Mouse (Mus musculus): ENCODE measurements around the gene Fam241b.

GRCm38 (mm10) chr10:62128316-62128951 lies 15.3 kb downstream of the Fam241b start:
- TF ChIP-seq GATA1 (IDR thresholded peaks at IDR 0.05; ENCODE audit: borderline replicate concordance, low read length) = no peak
- no peak for TF ChIP-seq FLI1 (IDR thresholded peaks at IDR 0.05; ENCODE audit: low read length)

Measured in megakaryocyte, embryonic 14.5 days (primary cell).